Mouse (Mus musculus): Measurements from ENCODE around the gene Nr2c1. TPM values are rescaled to one million over a fixed set of nuclear protein-coding genes. Genes with fewer than 3 reads are reported as not detected.
A peak's percentile ranks its signal among the peaks of the same experiment; 100 is the strongest.

The Nr2c1 gene
- polyA plus RNA-seq, 1 experiment from 2014 or later = 10.5 TPM

DNA sequence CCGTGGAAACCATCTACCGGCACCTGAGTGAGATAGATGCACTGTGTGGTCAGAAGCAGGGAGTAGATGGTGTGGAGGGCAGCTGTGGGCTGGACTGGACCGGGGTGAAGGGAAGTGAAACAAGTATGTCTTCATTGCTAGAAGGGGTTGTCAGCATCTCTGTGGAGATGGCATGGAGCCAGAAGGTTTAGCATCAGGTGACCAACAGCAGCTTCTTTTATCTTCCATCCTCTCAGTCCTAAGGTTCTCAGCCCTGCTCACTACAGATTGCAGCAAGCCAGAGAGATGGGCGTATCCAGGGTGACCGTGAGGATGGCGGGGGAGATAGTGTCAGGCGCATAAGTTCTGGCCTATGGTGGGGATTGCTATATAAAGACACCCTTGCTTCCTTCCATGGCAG is 25.2 kb upstream of the Nr2c1 start:
- no peaks in the 10 kb centered on the region for H3K79me2 ChIP-seq (ENCODE audit: inconsistent target)
- H3K36me3 ChIP-seq (ENCODE audit: inconsistent target) = peaks cover 24% of the 10 kb centered on the region
- peak overlapping the region; percentile 57 for H3K27ac ChIP-seq
- WGBS (ENCODE audit: missing documents) = 53% methylated on average over 7 of the region's 7 CpGs
- H3K4me3 ChIP-seq (ENCODE audit: inconsistent target) = no peak overlapping the region

DNA sequence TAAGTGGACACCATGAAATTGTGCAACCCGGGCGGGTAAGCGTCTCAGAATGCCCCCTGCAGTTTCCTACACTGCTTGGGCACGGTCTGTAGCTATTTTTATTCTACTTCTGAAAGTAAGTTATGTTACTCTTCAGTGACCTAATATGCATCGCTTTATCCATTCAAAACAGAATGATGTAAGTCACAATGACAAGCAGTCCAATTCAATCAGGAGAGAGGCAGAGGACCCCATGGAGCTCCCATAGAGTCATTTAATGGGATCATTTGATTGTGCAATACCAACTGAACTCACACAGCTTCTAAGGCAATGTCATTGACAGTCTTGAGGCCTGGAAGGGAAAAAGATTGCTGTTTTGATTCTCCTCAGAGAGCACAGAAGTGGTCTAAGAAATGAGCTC is 24.2 kb upstream of the Nr2c1 start:
- Histone ChIP-seq H3K4me3 (ENCODE audit: inconsistent target) (no peak overlapping the region), H3K27ac (peak overlapping the region; percentile 57), H3K79me2 (ENCODE audit: inconsistent target) (no peaks in the 10 kb centered on the region), H3K36me3 (ENCODE audit: inconsistent target) (peaks cover 24% of the 10 kb centered on the region)
- 45% methylated on average over 5 of the region's 5 CpGs for WGBS (ENCODE audit: missing documents)

DNA sequence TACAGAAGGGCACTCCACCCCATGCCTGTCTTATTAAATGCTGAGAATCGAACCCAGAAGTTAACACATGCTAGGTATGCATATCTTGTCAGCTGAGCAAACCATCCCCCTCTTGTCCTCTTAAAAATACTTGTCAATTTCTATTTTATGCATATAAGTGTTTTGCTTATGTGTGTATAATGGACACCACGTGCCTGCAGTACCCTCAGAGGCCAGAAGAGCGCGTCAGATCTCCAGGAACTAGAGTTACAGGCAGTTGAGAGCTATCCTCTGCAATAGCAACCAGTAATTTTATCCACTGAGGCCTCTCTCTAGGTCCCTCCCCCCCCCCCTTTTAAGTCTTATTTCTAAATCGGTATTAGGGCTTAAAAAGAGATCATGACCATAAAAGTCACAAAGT is 23.4 kb upstream of the Nr2c1 start:
- Histone ChIP-seq H3K36me3 (ENCODE audit: inconsistent target) (peaks cover 24% of the 10 kb centered on the region), H3K4me3 (ENCODE audit: inconsistent target) (no peak overlapping the region), H3K79me2 (ENCODE audit: inconsistent target) (no peaks in the 10 kb centered on the region), H3K27ac (no peak overlapping the region)
- 90% methylated on average over 5 of the region's 5 CpGs for WGBS (ENCODE audit: missing documents)

DNA sequence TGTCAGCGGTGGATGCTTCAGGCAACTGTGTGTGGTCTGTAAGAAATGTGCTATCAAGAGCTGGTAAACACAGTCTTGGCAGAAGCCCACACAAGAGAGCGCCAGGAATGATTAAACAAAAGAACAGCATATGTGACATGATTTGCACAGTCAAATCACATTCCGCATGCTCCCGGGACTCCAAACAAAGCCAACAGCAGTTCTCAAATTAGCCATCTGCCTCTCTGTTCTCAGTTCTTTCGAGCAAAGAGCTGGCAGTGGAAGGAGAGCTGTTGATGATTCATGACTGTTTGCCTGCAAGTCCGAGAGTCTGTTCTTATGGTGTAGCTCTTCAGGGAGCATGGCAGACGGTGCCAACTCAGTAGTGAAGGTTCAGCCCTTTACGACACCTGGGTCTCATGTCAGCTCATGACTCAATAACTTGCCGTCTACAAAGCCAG is 18.1 kb upstream of the Nr2c1 start:
- H3K27ac ChIP-seq = no peak overlapping the region
- no peaks in the 10 kb centered on the region for H3K79me2 ChIP-seq (ENCODE audit: inconsistent target)
- 94% methylated on average over 9 of the region's 9 CpGs for WGBS (ENCODE audit: missing documents)
- H3K36me3 ChIP-seq (ENCODE audit: inconsistent target) = peaks cover 29% of the 10 kb centered on the region
- no peak overlapping the region for H3K4me3 ChIP-seq (ENCODE audit: inconsistent target)

DNA sequence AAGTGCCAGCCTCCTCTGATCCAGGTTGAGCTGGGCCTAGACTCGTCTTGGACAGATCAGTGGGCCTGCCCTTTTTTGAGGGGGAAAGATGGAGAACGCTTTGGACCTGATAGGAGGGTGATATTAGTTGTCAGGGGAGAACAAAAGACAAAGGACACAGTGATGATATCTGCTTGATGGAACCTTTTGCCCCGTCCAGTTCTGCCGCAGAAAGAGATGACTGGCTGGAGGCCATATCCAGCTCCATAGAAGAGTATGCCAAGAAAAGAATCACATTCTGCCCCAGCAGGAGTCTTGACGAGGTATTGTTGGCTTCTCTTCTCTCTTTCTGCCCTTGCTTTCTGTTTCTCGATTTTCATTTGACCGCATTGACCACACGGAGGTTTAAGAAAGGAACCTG is 14.7 kb upstream of the Nr2c1 start:
- no peaks in the 10 kb centered on the region for H3K79me2 ChIP-seq (ENCODE audit: inconsistent target)
- peaks cover 28% of the 10 kb centered on the region; the same call in 1 of the 2 replicates for H3K36me3 ChIP-seq (ENCODE audit: inconsistent target)
- 91% methylated on average over 8 of the region's 8 CpGs for WGBS (ENCODE audit: missing documents)
- no peak overlapping the region for H3K4me3 ChIP-seq (ENCODE audit: inconsistent target)
- H3K27ac ChIP-seq = no peak overlapping the region

DNA sequence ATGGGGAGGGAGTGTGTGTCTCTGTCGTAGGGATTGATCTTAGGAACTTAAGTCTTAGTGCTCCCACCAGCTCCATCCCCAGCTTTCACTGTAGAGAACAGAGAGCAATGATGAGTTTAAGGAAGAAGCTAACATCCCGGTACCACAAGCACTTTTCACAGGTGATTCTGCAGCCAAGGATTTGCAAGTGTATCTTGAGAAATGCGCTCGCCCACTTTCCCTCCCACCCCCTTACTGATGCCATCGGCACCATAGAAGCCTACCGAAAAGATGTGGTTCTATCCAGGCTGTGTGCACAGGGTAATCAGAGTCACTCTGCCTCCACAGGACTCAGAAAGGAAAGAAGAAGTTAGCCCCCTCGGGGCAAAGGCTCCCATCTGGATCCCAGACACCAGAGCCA is 14.1 kb upstream of the Nr2c1 start:
- Histone ChIP-seq H3K36me3 (ENCODE audit: inconsistent target) (peaks cover 29% of the 10 kb centered on the region; the same call in 1 of the 2 replicates), H3K27ac (no peak overlapping the region), H3K79me2 (ENCODE audit: inconsistent target) (no peaks in the 10 kb centered on the region), H3K4me3 (ENCODE audit: inconsistent target) (no peak overlapping the region)
- 89% methylated on average over 7 of the region's 7 CpGs for WGBS (ENCODE audit: missing documents)

DNA sequence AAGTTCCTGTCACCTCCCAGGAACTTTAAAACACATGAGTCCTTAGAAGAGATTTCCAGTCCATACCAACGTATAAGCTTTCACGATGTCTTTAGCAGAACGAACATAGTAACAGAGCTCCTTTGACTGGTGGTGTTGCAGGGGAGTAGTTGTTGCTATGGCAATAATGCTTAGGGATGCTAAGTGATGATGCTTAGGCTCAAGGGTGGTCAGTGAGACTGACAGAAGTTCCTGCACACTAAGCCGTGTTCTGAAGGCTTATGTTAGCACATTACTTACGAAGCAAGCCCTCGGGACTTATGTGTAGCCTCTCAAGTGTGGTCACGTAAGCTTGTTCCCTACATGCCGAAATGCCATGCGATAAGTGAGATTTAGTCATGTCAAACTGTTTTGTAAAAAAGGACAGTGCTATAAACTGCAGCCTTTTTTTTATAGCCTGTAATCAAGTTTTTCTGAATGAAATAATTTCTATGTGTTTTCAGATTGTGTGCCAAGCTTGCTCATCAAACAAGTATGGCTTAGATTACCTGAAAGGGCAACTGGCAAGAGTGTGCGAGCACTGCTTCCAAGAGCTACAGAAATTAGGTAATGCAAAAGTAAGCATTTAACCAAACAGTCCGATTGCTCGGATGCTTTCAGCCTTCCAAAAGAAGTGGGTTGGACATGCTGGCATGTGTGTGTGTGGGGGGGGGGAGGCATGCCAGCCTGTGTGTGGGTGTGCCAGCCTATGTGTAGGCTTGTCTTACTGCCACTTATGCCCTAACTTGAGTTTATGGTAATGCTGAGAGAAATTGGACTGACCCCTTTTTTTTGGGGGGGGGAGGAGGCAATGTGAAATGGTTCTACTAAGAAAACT is 13.1 kb upstream of the Nr2c1 start:
- H3K27ac ChIP-seq = no peak overlapping the region
- no peak overlapping the region for H3K4me3 ChIP-seq (ENCODE audit: inconsistent target)
- no peaks in the 10 kb centered on the region for H3K79me2 ChIP-seq (ENCODE audit: inconsistent target)
- 94% methylated on average over 12 of the region's 12 CpGs for WGBS (ENCODE audit: missing documents)
- peaks cover 29% of the 10 kb centered on the region; the same call in 1 of the 2 replicates for H3K36me3 ChIP-seq (ENCODE audit: inconsistent target)

DNA sequence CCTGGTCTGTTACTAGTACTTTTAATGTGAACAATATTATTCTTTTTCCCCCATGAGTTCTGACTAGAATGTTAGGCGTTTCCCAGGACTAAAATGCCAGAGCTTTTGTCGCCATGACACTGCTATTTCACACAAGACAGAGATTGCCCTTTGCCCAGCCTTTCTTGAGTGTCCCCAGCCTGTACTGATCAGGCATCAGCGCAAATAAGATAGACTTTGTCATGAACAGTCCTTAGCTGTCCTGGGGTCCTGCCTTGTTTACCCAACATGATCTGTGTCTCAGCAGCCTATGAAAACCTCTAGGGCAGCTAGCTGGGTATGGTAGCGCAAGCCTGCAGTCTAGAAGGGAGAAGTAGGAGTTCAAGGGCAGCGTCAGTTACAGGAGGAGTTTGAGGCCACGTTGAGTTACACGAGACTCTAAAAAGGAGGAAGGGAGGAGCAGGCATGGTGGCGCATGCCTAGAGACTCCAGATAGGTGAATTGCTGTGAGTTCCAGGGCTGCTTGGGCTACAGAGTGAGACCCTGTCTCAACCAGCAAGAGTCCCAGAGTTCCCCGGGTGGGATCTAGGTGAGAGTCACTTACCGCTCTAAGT is 8.8 kb upstream of the Nr2c1 start:
- Histone ChIP-seq H3K79me2 (ENCODE audit: inconsistent target) (no peaks in the 10 kb centered on the region), H3K36me3 (ENCODE audit: inconsistent target) (peaks cover 31% of the 10 kb centered on the region; the same call in 1 of the 2 replicates), H3K4me3 (ENCODE audit: inconsistent target) (no peak overlapping the region), H3K27ac (no peak overlapping the region)
- WGBS (ENCODE audit: missing documents) = 66% methylated on average over 10 of the region's 10 CpGs

DNA sequence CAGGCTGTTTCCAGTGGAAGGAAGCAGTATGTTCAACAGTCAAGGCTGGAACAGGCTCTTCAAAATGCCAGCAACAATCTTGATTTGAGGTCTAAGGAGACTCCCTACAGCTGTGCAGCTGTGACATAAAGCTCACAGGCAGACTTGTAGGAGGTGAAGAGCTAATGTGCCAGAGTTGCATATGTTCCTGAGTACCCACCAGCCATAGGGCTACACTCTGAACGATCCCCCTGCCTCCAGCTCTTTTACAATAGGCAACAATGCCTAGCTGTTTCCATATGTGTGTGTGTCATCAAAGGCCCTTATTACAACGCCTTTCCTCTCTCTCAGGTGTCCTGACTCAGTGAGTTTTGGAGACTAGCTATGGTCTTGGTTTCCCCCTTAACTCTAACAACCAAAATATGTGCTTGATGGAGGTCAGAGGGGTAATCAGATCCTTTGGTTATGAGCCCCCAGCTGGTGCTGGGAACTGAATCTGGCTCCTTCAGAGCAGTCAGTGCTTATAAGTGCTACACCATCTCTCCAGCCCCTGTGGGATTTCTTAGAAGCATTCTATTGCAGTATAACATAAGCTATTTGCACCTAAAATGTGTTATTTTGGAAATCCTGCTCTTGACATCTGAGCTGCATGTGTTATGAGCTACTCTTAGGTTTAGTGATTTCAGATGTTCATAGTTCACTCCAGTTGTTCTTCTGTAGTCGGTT is 7.4 kb upstream of the Nr2c1 start:
- H3K27ac ChIP-seq = no peak overlapping the region
- H3K36me3 ChIP-seq (ENCODE audit: inconsistent target) = peaks cover 27% of the 10 kb centered on the region; the same call in 1 of the 2 replicates
- no peak overlapping the region for H3K4me3 ChIP-seq (ENCODE audit: inconsistent target)
- no peaks in the 10 kb centered on the region for H3K79me2 ChIP-seq (ENCODE audit: inconsistent target)
- WGBS (ENCODE audit: missing documents) = 96% methylated on average over 3 of the region's 3 CpGs

DNA sequence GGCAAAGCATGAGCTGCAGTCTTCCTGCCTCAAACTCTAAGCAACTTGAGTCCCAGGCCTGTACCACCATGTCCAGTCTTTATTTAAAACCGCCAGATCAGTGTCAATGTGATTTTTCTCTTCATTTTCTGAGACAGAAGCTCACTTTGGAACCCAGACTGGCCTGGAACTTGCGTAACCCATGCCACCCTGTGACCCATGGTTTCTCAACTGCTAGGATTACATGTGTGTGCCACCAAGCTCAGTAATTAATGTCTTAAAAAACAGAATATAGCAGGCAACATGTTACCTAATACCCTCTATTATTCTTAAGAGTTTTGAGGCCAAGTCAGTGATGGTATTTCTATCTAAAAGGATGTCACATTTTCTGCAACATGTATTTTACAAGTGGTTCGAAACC is 5.4 kb upstream of the Nr2c1 start:
- Histone ChIP-seq H3K4me3 (ENCODE audit: inconsistent target) (no peak overlapping the region), H3K36me3 (ENCODE audit: inconsistent target) (peaks cover 14% of the 10 kb centered on the region; the same call in 1 of the 2 replicates), H3K27ac (no peak overlapping the region), H3K79me2 (ENCODE audit: inconsistent target) (no peaks in the 10 kb centered on the region; the same call in 1 of the 2 replicates)
- WGBS (ENCODE audit: missing documents) = 81% methylated on average over 3 of the region's 3 CpGs

DNA sequence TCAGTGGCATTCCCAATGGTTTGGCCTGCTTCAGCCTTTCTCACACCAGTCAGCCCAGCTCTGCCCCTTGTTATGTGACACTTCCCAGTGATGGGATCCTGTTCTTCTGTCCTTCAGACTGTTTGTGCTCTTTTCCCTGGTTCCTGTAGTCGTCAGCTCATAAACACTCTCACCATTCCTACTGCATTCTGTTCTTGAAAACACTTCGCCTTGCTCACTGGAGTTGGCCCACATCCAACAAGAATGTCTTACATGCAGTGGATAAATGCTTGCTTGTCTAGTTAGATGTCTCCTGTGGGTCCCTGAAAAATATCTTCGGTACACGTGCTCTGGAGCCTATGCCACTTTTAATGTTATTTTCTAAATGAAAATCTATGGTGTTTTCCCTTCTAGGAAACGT is 3.2 kb upstream of the Nr2c1 start:
- WGBS (ENCODE audit: missing documents) = 93% methylated on average over 5 of the region's 5 CpGs
- no peak overlapping the region for H3K4me3 ChIP-seq (ENCODE audit: inconsistent target)
- H3K79me2 ChIP-seq (ENCODE audit: inconsistent target) = peaks cover 13% of the 10 kb centered on the region
- H3K36me3 ChIP-seq (ENCODE audit: inconsistent target) = peaks cover 8% of the 10 kb centered on the region; the same call in 1 of the 2 replicates
- no peak overlapping the region for H3K27ac ChIP-seq

DNA sequence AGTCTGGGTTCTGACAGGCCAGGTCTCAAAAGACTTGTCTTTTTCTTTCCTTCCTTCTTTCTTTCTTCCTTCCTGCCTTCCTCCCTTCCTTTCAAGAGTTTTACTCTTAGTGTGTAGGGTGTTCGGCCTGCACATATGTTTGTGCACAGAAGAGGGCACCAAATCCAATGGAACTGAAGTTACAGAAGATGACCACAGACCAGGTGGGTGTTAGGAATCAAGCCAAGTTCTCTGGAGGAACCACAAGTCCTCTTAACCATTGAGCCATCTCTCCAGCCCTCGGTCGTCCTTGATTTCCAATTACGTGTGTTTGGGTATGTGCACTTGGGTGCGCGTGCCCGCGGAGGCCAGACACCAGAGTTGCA is 450 bp upstream of the Nr2c1 start:
- WGBS (ENCODE audit: missing documents) = 15% methylated on average over 8 of the region's 8 CpGs
- no peak overlapping the region for H3K27ac ChIP-seq

DNA sequence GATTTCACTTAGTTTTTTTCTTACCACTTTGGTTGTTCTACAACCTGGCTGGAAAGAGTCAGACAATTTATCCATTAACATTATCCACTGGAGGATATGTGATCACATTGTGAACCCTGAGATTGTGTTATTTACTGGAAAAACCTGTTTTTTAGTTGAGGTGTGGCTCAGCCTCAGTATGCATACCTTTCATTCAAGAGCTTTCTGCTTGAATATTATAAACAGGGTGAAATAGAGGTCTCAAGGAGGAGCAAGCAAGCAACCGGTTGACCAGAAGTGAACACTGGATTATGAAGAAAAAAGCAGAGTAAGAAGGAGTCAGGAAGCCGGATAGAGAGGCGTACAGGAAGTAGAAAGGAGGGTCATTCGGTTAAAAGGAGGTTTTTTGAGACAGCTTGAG is 3.7 kb downstream of the Nr2c1 start:
- Histone ChIP-seq H3K79me2 (ENCODE audit: inconsistent target) (peaks cover 75% of the 10 kb centered on the region), H3K36me3 (ENCODE audit: inconsistent target) (no peaks in the 10 kb centered on the region), H3K27ac (no peak overlapping the region), H3K4me3 (ENCODE audit: inconsistent target) (no peak overlapping the region)
- WGBS (ENCODE audit: missing documents) = 82% methylated on average over 4 of the region's 4 CpGs

More for the DNA sequence above, 450 bp upstream of the Nr2c1 start:
- H3K4me3 ChIP-seq (ENCODE audit: inconsistent target) = peak overlapping the region; percentile 61
- H3K36me3 ChIP-seq (ENCODE audit: inconsistent target) = no peaks in the 10 kb centered on the region
- H3K79me2 ChIP-seq (ENCODE audit: inconsistent target) = peaks cover 41% of the 10 kb centered on the region

DNA sequence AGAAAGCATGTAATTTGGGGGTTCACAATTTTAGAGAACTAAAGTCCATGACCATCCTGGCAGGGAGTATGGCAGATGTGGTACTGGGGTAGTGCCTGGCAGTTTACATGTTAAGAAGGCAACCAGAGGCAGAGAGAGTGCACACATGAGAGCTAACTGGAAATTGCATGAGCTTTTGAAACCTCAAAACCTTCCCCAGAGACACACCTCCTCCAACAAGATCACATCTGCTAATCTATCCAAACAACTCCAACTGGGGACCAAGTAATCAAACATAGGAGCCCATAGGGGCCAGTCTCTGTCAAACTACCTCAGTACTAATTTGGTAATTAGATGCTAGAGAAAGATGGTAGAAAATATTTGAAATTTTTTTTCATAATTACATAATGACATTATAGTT is 6.0 kb downstream of the Nr2c1 start:
- peaks cover 13% of the 10 kb centered on the region; the same call in 1 of the 2 replicates for H3K36me3 ChIP-seq (ENCODE audit: inconsistent target)
- no peak overlapping the region for H3K4me3 ChIP-seq (ENCODE audit: inconsistent target)
- peaks cover 69% of the 10 kb centered on the region for H3K79me2 ChIP-seq (ENCODE audit: inconsistent target)
- no peak overlapping the region for H3K27ac ChIP-seq

DNA sequence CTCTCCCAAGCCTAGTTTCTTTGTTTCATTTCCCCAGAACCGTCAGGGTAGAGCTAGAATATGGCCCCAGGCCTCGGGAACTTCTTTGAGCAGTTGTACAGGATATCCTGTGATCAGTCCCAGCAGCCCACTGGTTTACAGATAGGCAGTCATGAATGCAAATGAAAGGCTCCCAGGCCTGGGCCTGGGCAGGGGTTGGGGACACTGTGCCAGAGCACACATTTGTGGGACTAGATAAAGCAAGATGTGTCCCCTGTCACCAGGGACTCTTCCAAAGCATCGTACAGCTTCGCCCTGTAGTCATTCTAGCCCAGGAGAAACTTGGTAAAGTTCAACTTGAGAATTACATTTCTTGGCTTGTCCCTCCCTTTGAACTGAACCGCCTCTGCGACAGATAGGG is 11.1 kb downstream of the Nr2c1 start:
- H3K36me3 ChIP-seq (ENCODE audit: inconsistent target) = peaks cover 44% of the 10 kb centered on the region
- peaks cover 18% of the 10 kb centered on the region for H3K79me2 ChIP-seq (ENCODE audit: inconsistent target)
- no peak overlapping the region for H3K4me3 ChIP-seq (ENCODE audit: inconsistent target)
- WGBS (ENCODE audit: missing documents) = 83% methylated on average over 6 of the region's 6 CpGs
- H3K27ac ChIP-seq = no peak overlapping the region

Data from macrophage (primary cell).